Mouse (Mus musculus) ES-Bruce4 (cell line): ENCODE measurements around the gene Os9. TPM values are rescaled to one million over a fixed set of nuclear protein-coding genes. Genes with fewer than 3 reads are reported as not detected.
"Not testable (repeated sequence)": the region's sequence is repeated elsewhere in the genome, so short reads cannot be mapped to it uniquely, and the experiment has no call there.

ENCODE experiments used
- H3K27ac ChIP-seq: 2 replicates; pipeline ENCODE4 v1.5.1; 2012; ENCODE audit warnings: low read length, inconsistent platforms; ENCODE audit not compliant: insufficient read depth
- H3K27me3 ChIP-seq: 2 replicates; pipeline ENCODE4 v1.6.1; 2012; ENCODE audit warnings: mild to moderate bottlenecking, low read length, inconsistent platforms; ENCODE audit not compliant: control insufficient read depth, poor library complexity, insufficient read depth, severe bottlenecking
- H3K36me3 ChIP-seq: 2 replicates; pipeline ENCODE4 v1.6.1; 2012; ENCODE audit warnings: inconsistent platforms, mild to moderate bottlenecking, low read length, moderate library complexity; ENCODE audit not compliant: control insufficient read depth, poor library complexity, insufficient read depth, severe bottlenecking
- H3K4me1 ChIP-seq: one replicate; pipeline ENCODE4 v1.8.1; 2011; ENCODE audit warnings: low read length; ENCODE audit not compliant: control insufficient read depth, insufficient read depth
- H3K4me3 ChIP-seq: 2 replicates; pipeline ENCODE4 v1.5.1; 2011; ENCODE audit warnings: low read depth, mild to moderate bottlenecking, low read length
- H3K9ac ChIP-seq: 2 replicates; pipeline ENCODE4 v1.6.1; 2012; ENCODE audit warnings: low read depth, mild to moderate bottlenecking, inconsistent platforms; ENCODE audit not compliant: poor library complexity, severe bottlenecking
- H3K9me3 ChIP-seq: replicated peaks from 2 replicates; pipeline ENCODE4 v1.6.1; 2012; ENCODE audit warnings: mild to moderate bottlenecking, low read length, inconsistent platforms; ENCODE audit not compliant: control insufficient read depth, poor library complexity, insufficient read depth, severe bottlenecking
- CTCF ChIP-seq: IDR thresholded peaks from one replicate; pipeline ENCODE4 v1.8.1; 2011; ENCODE audit warnings: low read depth, low read length
- EP300 ChIP-seq: IDR thresholded peaks from 2 replicates; pipeline ENCODE4 v1.6.1; 2011; ENCODE audit warnings: low read depth, low read length; ENCODE audit not compliant: insufficient read depth
- POLR2A ChIP-seq: IDR thresholded peaks from one replicate; pipeline ENCODE4 v1.8.1; 2011; ENCODE audit warnings: low read length; ENCODE audit not compliant: insufficient read depth
- polyA plus RNA-seq: library from polyadenylated mRNA; stranded (reverse); fragments of >200 nt; gene quantifications from 2 replicates; pipeline ENCODE4 v1.2.4, GENCODE M21; 2011; ENCODE audit warnings: low read depth; ENCODE audit not compliant: missing spikeins, insufficient read depth, insufficient read length

Gene Os9
- polyA plus RNA-seq, 1 experiment = 16.7 TPM

DNA sequence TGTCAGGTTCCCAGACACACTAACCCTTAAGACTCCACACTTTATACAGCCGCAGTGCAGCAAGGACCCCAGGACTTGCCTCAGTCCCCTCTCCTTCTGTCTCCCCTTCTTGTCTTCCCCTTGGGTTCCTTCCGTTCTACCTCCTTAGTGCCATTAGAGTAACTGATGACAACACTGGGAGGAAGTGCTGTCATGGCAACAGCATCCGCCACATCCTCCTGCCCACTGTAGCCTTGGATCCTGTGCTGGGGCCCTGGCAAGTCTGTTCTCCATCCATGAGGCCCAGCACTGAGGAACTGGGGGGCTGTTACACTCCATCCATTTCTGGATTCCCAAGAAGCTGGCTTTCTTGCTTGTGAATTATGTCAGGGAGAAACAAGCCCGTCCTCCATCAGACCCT, 44.8 kb downstream of the Os9 start:
- no peaks in the 10 kb centered on the region for H3K36me3 ChIP-seq
- H3K4me3 ChIP-seq = no peak overlapping the region
- TF ChIP-seq CTCF (no peak), POLR2A (no peak), EP300 (no peak)
- H3K9me3 ChIP-seq = no peaks in the 10 kb centered on the region
- no peak overlapping the region for H3K9ac ChIP-seq
- no peak overlapping the region for H3K27ac ChIP-seq
- peaks cover 15% of the 10 kb centered on the region for H3K27me3 ChIP-seq
- H3K4me1 ChIP-seq = peaks cover 2% of the 10 kb centered on the region

DNA sequence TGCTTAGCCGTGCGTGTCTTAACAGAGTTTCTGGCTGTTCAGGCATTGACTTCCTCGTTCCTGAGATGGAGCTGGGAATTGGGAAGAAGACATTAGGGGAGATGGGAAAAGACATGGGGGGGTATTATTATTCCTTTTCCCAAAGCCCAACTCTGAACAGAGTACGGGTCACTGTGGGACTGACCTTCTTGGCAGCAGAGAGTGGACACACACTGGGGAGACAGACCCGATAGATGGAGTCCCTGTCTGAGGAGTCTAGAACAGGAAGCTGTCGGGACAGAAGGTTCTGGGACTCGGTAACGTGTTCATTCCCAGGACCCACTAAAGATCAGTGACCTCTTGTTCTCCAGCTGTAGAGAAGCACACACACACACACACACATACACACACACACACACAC, 45.3 kb downstream of the Os9 start:
- no peaks in the 10 kb centered on the region for H3K9me3 ChIP-seq
- H3K9ac ChIP-seq = no peak overlapping the region
- H3K27me3 ChIP-seq = peaks cover 15% of the 10 kb centered on the region
- H3K27ac ChIP-seq = no peak overlapping the region
- H3K4me1 ChIP-seq = peaks cover 2% of the 10 kb centered on the region
- H3K4me3 ChIP-seq = no peak overlapping the region
- no peak for TF ChIP-seq CTCF
- TF ChIP-seq EP300 = no peak
- no peak for TF ChIP-seq POLR2A
- no peaks in the 10 kb centered on the region for H3K36me3 ChIP-seq

DNA sequence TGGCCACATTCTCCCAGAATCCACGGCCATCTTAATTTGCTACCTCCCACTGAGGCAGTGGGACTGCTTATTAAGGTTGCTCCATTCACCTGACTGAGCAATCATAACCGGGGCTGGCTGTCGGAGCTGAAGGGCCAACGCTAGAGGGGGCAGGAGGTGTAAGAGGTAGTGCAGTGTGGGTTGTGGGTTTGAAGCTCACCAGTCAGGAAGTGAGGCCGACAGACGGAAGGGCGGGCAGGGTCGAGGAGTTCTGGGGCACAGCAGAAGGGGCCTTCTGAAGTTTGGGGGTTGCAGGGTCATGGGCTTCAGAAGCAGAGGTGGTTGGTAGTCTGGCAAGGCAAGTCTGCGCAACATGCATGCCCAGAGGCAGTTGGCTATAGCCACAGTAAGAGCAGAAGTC, 45.9 kb downstream of the Os9 start, which contains the start of gene Agap2:
Gene Agap2, plus strand, starts transcription at position 205 of the 400 bp plus-strand sequence.
- peak; percentile 29 for TF ChIP-seq CTCF
- no peak for TF ChIP-seq EP300
- no peak for TF ChIP-seq POLR2A
- no peak within 1 kb of the TSS for H3K4me3 ChIP-seq
- H3K9ac ChIP-seq = no peak within 1 kb of the TSS
- no peak within 1 kb of the TSS for H3K27ac ChIP-seq
- no peaks in the 10 kb centered on the region for H3K36me3 ChIP-seq
- peaks cover 13% of the 10 kb centered on the region for H3K27me3 ChIP-seq
- H3K4me1 ChIP-seq = peaks cover 2% of the 10 kb centered on the region
- H3K9me3 ChIP-seq = no peaks in the 10 kb centered on the region

DNA sequence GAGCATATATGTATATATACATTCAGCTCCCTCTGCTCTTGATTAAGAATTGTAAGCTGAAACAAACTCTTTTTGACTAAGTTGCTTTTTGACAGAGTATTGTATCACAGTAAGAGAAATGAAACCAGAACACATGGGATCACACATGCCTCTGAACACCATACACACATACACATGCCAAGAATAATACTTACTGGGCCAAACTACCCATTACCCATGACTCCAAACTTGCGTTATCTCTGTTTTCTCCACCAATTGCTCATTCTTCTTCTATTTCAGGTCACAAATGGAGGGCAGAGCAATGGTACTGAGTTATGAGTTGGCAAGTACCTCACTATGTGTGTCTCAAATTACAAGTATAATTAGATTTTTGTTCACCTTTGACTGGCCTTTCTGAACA, 47.0 kb downstream of the Os9 start:
- Histone ChIP-seq H3K27me3 (peaks cover 3% of the 10 kb centered on the region; the same call in 1 of the 2 replicates), H3K4me3 (no peak overlapping the region), H3K9ac (no peak overlapping the region), H3K9me3 (no peaks in the 10 kb centered on the region), H3K27ac (no peak overlapping the region), H3K4me1 (peaks cover 2% of the 10 kb centered on the region), H3K36me3 (no peaks in the 10 kb centered on the region)
- no peak for TF ChIP-seq CTCF
- no peak for TF ChIP-seq POLR2A
- TF ChIP-seq EP300 = no peak

DNA sequence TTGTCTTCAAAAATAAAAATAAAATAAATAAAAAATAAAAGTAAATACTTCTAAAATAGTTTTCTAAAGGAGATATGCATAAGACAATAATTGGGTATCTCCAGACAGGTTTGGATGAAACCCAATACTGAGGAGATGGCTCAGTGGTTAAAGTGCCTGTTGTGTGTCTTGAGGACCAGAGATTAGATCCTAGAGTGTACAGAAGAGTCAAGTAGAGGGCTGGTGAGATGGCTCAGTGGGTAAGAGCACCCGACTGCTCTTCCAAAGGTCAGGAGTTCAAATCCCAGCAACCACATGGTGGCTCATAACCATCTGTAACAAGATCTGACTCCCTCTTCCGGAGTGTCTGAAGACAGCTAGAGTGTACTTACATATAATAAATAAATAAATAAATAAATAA, 48.0 kb downstream of the Os9 start:
- H3K9me3 ChIP-seq, H3K27me3 ChIP-seq, H3K9ac ChIP-seq, H3K27ac ChIP-seq, H3K4me1 ChIP-seq, H3K4me3 ChIP-seq, H3K36me3 ChIP-seq: not testable (repeated sequence)

DNA sequence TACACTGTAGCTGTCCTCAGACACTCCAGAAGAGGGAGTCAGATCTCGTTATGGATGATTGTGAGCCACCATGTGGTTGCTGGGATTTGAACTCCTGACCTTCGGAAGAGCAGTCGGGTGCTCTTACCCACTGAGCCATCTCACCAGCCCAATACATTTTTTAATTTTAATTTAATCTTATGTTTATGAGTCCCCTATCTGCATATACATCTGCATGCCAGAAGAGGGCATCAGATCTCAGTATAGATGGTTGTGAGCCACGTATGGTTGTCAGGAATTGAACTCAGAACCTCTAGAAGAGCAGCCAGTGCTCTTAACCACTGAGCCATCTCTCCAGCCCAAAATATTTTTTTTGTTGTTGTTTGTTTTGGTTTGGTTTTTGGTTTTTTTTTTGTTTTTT, 48.7 kb downstream of the Os9 start:
- H3K4me1 ChIP-seq, H3K27me3 ChIP-seq, H3K9ac ChIP-seq, H3K9me3 ChIP-seq, H3K27ac ChIP-seq, H3K4me3 ChIP-seq: not testable (repeated sequence)
- peaks cover 14% of the 10 kb centered on the region for H3K36me3 ChIP-seq

DNA sequence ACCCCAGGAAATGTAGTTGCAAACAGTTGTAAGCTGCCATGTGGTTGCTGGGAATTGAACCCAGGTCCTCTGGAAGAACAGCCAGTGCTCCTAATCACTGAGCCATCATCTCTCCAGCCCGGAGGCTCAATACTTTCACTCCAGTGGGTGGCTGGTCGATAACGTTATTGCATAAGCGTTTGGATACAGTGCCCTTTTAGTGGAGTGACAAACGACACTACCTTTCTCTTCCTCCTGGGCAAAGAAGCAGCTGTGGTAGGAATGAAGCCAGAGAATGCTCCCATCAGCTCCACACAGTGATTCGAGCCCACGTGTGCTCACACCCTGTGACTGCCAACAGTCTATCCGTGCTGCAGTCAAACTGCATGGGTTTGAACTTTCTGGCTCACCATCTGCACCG, 49.7 kb downstream of the Os9 start:
- H3K9ac ChIP-seq = peak overlapping the region; percentile 46; the same call in 1 of the 2 replicates
- no peaks in the 10 kb centered on the region for H3K27me3 ChIP-seq
- H3K27ac ChIP-seq = no peak overlapping the region

More for the DNA sequence above, 49.7 kb downstream of the Os9 start:
- no peaks in the 10 kb centered on the region for H3K9me3 ChIP-seq
- no peak overlapping the region; the same call in 1 of the 2 replicates for H3K4me3 ChIP-seq
- no peak for TF ChIP-seq CTCF
- TF ChIP-seq EP300 = no peak
- TF ChIP-seq POLR2A = no peak
- H3K36me3 ChIP-seq = peaks cover 24% of the 10 kb centered on the region
- peaks cover 2% of the 10 kb centered on the region for H3K4me1 ChIP-seq
